Mouse (Mus musculus) stomach, embryonic 14.5 days (tissue): ENCODE data around the gene Rnf34. TPM values are rescaled to one million over a fixed set of nuclear protein-coding genes. Genes with fewer than 3 reads are reported as not detected.

Experiments
- ATAC-seq: fragments of 200-750 bp; cut with Nextera tagmentation; 2 replicates; pipeline ENCODE4 v1.8.0; 2017; ENCODE audit warnings: low read depth, moderate TSS enrichment; ENCODE audit not compliant: insufficient number of reproducible peaks, insufficient read depth, low FRiP score
- H3K27ac ChIP-seq: fragments of 300-500 bp; sonication (generic); 2 replicates; pipeline ENCODE4 v1.5.1; 2014; ENCODE audit warnings: mild to moderate bottlenecking, low read length, moderate library complexity, mixed read lengths
- H3K27me3 ChIP-seq: fragments of 300-500 bp; sonication (generic); 2 replicates; pipeline ENCODE4 v1.6.1; 2014; ENCODE audit warnings: low read length, control low read depth, mixed read lengths; ENCODE audit not compliant: control insufficient read depth, insufficient read depth
- H3K36me3 ChIP-seq: fragments of 300-500 bp; sonication (generic); 2 replicates; pipeline ENCODE4 v1.6.1; 2014; ENCODE audit warnings: mild to moderate bottlenecking, control low read depth, low read length, moderate library complexity, mixed read lengths; ENCODE audit not compliant: control insufficient read depth, insufficient read depth
- H3K4me1 ChIP-seq: fragments of 300-500 bp; sonication (generic); 2 replicates; pipeline ENCODE4 v1.6.1; 2014; ENCODE audit warnings: low read length, control low read depth, mixed read lengths; ENCODE audit not compliant: control insufficient read depth, insufficient read depth
- H3K4me2 ChIP-seq: fragments of 300-500 bp; sonication (generic); replicated peaks from 2 replicates; pipeline ENCODE4 v1.6.1; 2014; ENCODE audit warnings: low read depth, low read length, control low read depth
- H3K4me3 ChIP-seq: fragments of 300-500 bp; sonication (generic); 2 replicates; pipeline ENCODE4 v1.5.1; 2014; ENCODE audit warnings: low read depth, low read length, control low read depth
- H3K9ac ChIP-seq: fragments of 300-500 bp; sonication (generic); replicated peaks from 2 replicates; pipeline ENCODE4 v1.6.1; 2014; ENCODE audit warnings: low read depth, mild to moderate bottlenecking, control low read depth, low read length, moderate library complexity, mixed read lengths
- H3K9me3 ChIP-seq: fragments of 300-500 bp; sonication (generic); 2 replicates; pipeline ENCODE4 v1.6.1; 2016; ENCODE audit warnings: low read depth, low read length, control low read depth; ENCODE audit not compliant: control insufficient read depth
- WGBS: fragments of 180-500 bp; shearing (Covaris S2); extraction: QIAGEN DNeasy Blood & Tissue Kit; methylation state at CpG from one replicate; pipeline ENCODE4 v1.1.7; 2014; 5-methylcytosine and 5-hydroxymethylcytosine counted together
- polyA plus RNA-seq: library from polyadenylated mRNA; unstranded; fragments of >200 nt; fragmentation: Nextera tagmentation; extraction: Ambion mirVana; gene quantifications from 2 replicates; pipeline ENCODE4 v1.2.1, GENCODE M21; 2014

The Rnf34 gene
- polyA plus RNA-seq, 1 experiment from 2014 or later, result 35.8 TPM

DNA sequence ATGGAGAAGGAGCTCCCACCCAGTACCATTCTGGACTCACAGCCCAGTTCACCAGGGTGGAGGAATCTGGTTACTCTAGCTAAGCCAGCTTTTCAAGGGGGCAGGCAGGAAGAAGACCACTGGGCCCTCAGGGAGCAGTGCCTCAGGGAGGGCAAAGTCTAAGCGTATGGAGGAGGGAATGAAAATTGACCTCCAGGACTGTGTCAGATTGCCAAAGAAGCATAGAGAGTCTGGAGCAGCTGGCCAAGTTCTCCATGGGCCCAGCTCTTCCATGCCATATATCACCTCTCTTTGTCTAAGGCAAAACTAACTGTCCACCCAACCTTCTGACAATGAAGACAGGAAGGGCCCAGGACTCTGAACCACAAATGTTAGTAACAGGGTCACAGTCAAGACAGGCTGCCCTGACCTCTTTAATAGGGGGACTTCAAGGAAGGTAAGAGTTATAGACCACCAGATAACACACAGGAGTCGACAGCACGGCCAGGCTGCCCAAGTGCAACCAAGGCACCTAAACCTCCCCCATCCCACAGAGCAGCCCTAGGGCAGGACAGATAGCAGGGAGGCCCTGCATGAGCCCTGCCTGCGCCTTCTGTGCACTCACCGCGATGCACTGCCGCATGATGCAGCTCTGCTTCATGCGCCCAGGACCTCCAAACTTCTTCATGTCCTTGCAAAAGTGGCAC is 38.2 kb downstream of the Rnf34 start:
- 83% methylated on average over 8 of the region's 8 CpGs for whole genome bisulfite sequencing
- H3K27me3 ChIP-seq, result no peaks in the 10 kb centered on the region
- H3K4me1 ChIP-seq, result no peaks in the 10 kb centered on the region; the same call in 1 of the 2 replicates
- H3K36me3 ChIP-seq, result no peaks in the 10 kb centered on the region
- H3K4me3 ChIP-seq, result no peak overlapping the region
- H3K9me3 ChIP-seq, result no peaks in the 10 kb centered on the region
- no peak overlapping the region for H3K4me2 ChIP-seq
- no peak overlapping the region for H3K9ac ChIP-seq
- ATAC-seq, result no peak
- H3K27ac ChIP-seq, result no peak overlapping the region

DNA sequence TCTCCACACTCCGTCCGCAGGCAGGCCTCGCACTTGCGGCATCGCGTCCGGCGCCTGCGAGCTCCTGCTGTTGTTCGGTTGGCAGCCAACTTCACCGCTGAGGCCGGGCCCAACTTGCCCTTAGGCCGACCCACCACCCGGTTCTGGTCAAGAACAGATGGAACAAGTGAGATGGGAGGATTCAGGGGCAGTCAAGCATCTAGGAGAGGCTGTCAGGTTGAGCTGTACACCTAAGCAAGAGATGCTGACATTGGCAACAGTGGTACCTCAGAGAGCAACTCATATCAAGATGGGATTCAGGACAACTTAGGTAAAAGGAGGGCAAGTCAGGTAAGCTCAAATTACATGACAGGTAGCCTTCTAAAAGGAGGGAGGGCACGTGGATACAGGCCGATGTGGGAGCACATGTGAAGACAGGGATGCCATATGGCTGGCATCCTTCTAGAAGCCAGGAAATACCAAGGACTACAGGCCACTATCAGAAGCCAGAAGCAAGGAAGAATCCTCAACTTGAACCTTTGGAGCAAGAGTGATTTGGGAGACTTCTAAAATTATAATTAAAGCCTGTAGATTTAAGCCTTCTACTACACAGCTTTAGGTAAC is 38.9 kb downstream of the Rnf34 start:
- Histone ChIP-seq H3K27me3 (no peaks in the 10 kb centered on the region), H3K4me2 (no peak overlapping the region), H3K9ac (no peak overlapping the region), H3K4me1 (no peaks in the 10 kb centered on the region; the same call in 1 of the 2 replicates), H3K9me3 (no peaks in the 10 kb centered on the region), H3K27ac (no peak overlapping the region), H3K36me3 (no peaks in the 10 kb centered on the region), H3K4me3 (no peak overlapping the region)
- 93% methylated on average over 16 of the region's 16 CpGs for WGBS
- no peak for ATAC-seq

DNA sequence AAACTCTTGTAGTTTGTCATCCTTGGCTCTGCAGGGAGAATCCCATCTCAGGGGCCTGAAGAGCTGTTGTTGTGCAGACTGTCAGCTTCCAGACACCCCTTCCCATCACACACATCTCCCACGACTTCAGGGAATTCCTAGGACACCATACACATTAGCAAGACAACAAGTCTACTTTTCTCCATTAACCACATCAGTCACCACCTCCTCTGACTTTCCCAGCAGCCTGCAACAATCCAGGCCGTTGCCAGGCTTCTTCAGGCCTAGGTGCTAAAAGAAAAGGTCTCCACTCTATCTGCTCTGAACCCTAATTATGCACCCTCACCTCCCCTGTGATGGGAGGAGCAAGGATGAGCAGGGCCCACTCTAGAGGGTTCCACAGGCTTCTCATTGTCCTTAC is 40.5 kb downstream of the Rnf34 start:
- H3K36me3 ChIP-seq, result no peaks in the 10 kb centered on the region
- no peak overlapping the region for H3K4me3 ChIP-seq
- no peak overlapping the region for H3K27ac ChIP-seq
- H3K27me3 ChIP-seq, result no peaks in the 10 kb centered on the region
- WGBS, result 65% methylated on average over 2 of the region's 2 CpGs
- no peak overlapping the region for H3K4me2 ChIP-seq
- H3K9me3 ChIP-seq, result no peaks in the 10 kb centered on the region
- ATAC-seq, result no peak
- no peaks in the 10 kb centered on the region for H3K4me1 ChIP-seq
- H3K9ac ChIP-seq, result no peak overlapping the region

DNA sequence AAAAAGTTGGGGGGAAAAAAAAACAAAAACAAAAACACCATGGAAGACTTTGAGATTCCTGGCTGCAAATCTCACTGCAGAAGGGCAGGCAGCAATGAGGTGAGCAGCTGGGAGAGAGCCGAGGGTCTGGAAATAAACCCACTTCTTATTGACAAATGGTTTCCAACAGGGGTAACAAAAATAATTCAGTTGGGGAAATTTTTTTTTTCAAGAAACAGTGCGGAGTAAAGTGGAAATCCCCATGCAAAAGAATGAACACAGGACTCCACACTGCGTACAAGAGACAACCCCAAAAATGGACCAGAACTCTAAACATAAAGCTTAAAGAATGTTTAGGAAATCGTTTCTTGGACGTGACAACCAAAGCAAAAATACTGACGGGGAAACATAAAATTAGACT is 43.4 kb downstream of the Rnf34 start:
- Histone ChIP-seq H3K4me2 (no peak overlapping the region), H3K36me3 (no peaks in the 10 kb centered on the region), H3K9ac (no peak overlapping the region), H3K27ac (no peak overlapping the region), H3K27me3 (no peaks in the 10 kb centered on the region), H3K9me3 (no peaks in the 10 kb centered on the region), H3K4me3 (no peak overlapping the region), H3K4me1 (peaks cover 4% of the 10 kb centered on the region; the same call in 1 of the 2 replicates)
- WGBS, result 78% methylated on average over 6 of the region's 6 CpGs
- ATAC-seq, result no peak

DNA sequence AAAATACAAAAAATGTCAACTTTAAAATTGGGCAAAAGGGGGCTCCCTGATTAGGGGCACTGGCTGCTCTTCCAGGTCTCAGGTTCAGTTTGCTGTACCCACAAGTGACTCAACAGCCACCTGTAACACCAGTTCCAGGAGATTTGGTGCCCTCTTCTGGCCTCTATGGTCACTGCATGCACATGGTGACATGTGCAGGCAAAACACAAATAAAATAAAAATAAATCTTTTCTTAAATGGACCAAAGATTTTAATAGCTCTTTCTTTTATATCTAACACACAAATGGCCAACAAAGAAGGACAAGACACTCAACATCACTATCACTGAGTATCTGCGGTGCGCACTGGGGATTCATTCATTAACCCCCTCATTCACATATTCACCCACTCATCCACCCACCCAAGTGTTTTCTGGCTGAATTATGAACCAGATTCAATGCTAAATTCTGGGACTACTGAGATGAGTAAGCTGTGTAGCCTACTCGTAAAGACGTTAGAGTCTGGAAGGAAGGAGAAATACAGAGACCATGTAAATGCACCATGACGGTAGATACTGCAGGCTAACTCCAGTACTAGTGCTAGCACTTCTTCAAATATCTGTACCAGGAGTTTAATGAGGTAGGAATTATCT is 44.3 kb downstream of the Rnf34 start:
- Histone ChIP-seq H3K4me3 (no peak overlapping the region), H3K9ac (no peak overlapping the region), H3K27ac (no peak overlapping the region), H3K36me3 (no peaks in the 10 kb centered on the region), H3K4me1 (peaks cover 11% of the 10 kb centered on the region), H3K9me3 (no peaks in the 10 kb centered on the region), H3K27me3 (no peaks in the 10 kb centered on the region), H3K4me2 (no peak overlapping the region)
- WGBS, result 91% methylated on average over 5 of the region's 5 CpGs
- ATAC-seq, result no peak

DNA sequence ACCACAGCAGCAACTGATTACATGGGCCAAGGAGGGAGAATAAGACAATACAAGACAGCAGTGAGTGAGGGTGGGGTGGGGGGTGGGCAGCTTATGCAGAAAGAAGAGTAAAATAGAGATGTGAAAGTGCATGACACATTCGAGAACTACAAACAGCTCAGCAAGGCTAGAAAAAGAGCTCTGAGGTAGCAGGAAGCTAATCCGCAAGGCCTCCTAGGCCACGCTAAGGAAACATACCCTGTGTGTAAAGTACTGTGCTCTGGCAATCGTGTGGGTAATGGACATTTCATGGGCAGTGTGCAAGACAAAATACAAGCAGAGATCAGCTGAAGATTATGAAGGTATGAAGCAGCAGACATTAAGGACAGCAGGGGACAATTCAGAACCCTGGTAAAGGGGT is 45.0 kb downstream of the Rnf34 start:
- 65% methylated on average over 4 of the region's 4 CpGs for WGBS
- Histone ChIP-seq H3K9ac (no peak overlapping the region), H3K4me3 (no peak overlapping the region), H3K9me3 (no peaks in the 10 kb centered on the region), H3K4me2 (no peak overlapping the region), H3K27ac (no peak overlapping the region), H3K4me1 (peaks cover 11% of the 10 kb centered on the region), H3K27me3 (no peaks in the 10 kb centered on the region), H3K36me3 (no peaks in the 10 kb centered on the region)
- ATAC-seq, result no peak

DNA sequence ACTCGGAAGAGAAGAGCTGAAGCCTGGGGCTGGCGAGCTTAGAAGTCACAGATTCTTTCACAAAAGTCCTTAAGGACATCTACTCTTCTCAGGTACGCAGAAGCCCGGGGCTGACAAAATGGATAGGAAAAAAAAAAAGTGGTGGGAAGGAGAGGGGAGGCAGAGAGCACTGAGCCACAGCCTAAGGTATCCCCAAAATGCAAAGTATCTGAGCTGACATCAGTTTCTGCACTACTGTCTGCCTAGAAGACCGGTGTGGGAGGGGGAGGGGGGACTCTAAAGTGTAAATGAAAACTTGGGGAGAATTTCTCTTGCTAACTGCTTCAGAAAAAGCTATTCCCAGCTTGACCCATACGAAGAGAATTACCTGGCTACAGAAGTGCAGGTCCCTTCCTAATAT is 48.3 kb downstream of the Rnf34 start:
- H3K4me3 ChIP-seq, result no peak overlapping the region
- H3K27me3 ChIP-seq, result no peaks in the 10 kb centered on the region
- H3K4me2 ChIP-seq, result peak overlapping the region; percentile 89; the same call in 1 of the 2 replicates
- H3K36me3 ChIP-seq, result no peaks in the 10 kb centered on the region
- WGBS, result 82% methylated on average over 6 of the region's 6 CpGs
- H3K4me1 ChIP-seq, result peaks cover 16% of the 10 kb centered on the region
- no peak overlapping the region for H3K9ac ChIP-seq
- no peak overlapping the region for H3K27ac ChIP-seq
- H3K9me3 ChIP-seq, result no peaks in the 10 kb centered on the region
- no peak for ATAC-seq

DNA sequence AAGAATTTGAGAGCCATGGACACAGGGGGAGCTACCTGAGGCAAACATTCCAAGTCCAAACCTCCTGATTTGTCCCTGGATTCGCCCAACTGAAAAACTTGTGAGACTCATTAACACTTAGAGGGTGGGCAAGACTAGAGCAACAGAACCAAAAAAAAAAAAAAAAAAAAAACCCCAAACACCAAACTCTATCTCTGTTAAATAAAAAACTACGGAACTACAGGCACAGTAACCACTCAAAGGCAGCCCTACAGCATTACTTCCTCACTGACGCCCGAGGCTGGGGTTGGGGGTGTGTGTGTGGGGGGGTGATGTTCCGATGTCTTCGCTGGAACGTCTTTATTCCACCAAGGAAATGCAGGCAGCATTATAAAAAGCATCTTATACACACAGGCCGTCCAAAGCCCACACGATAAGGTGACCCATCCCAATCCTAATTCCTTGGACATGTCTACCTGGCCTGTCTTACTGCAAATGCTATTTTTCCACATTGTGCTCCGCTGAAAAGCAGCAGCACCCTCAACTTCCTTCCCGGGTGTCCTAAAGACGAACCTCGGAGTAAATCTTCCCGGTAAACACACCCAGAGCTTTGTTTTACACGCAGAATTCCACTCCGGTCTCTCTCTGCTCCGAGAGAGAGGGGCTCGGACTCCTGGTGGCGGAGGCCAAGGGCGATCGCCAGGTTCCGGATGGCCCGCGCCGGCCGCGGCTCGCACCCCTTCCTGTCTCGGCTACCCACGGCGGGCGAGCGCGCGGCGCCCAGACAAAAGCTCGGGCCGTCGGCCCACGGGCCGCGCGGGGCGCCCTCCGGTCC is 49.3 kb downstream of the Rnf34 start:
- no peak for ATAC-seq
- no peaks in the 10 kb centered on the region for H3K9me3 ChIP-seq
- H3K36me3 ChIP-seq, result no peaks in the 10 kb centered on the region

More for the DNA sequence above, 49.3 kb downstream of the Rnf34 start:
- H3K4me3 ChIP-seq, result peak overlapping the region; percentile 86
- H3K27ac ChIP-seq, result peak overlapping the region; percentile 89
- no peaks in the 10 kb centered on the region for H3K27me3 ChIP-seq
- peak overlapping the region; percentile 87 for H3K9ac ChIP-seq
- 2% methylated on average over 43 of the region's 45 CpGs for WGBS
- peaks cover 16% of the 10 kb centered on the region for H3K4me1 ChIP-seq
- peak overlapping the region; percentile 89 for H3K4me2 ChIP-seq
